In genomic region chr11:107865128-107865527, GRCm38 (mm10) we compare ENCODE assay signal across 9 mouse cellular contexts. TPM values are rescaled to one million over a fixed set of nuclear protein-coding genes. Genes with fewer than 3 reads are reported as not detected.
DNase-seq lines count a peak whose midpoint lies in the region; ATAC-seq and TF ChIP-seq lines count a peak whose summit lies in the region.
"Had no signal": no experiment of that assay in that cellular context is flagged by ENCODE, and none has a peak within 500 bp of the region (broad histone marks: within the 10 kb centered on the region; RNA-seq: fewer than 3 reads in every experiment).

No protein-coding gene starts in this region.

- peaks cover 13% of the 10 kb centered on the region for H3K27me3 ChIP-seq in Patski
- H3K27me3 ChIP-seq: hindbrain, embryonic 15.5 days had no signal

- CTCF ChIA-PET in Patski (lab: Charles Lee), result interaction anchor here (0.8 to 3.3 kb wide), 15 partner anchors 10 to 583 kb away, joined by 3 to 17 read pairs (median 3); no protein-coding TSS in a partner anchor

- peak; percentile 83 for TF ChIP-seq CTCF in Patski (IDR thresholded peaks at IDR 0.05)
- TF ChIP-seq CTCF in lung, adult 2 months (IDR thresholded peaks at IDR 0.05; ENCODE audit: insufficient read depth, low read length), result peak; percentile 78

- no peak for ATAC-seq in Patski

- WGBS in lung, adult 2 months, result 11% methylated on average over 7 of the region's 7 CpGs

- H3K4me3 ChIP-seq in lung, adult 2 months (replicated peaks; ENCODE audit: extremely low read depth, low read depth, low read length), result no peak overlapping the region
- H3K4me3 ChIP-seq: hindbrain, embryonic 15.5 days had no signal

- POLR2A ChIA-PET in Patski (lab: Charles Lee), result interaction anchor here (1.1 kb wide), 1 partner anchor 235 kb away, joined by 3 read pairs; no protein-coding TSS in a partner anchor

- no peak for TF ChIP-seq POLR2A in lung, adult 2 months (IDR thresholded peaks at IDR 0.05; ENCODE audit: borderline replicate concordance, extremely low read depth, low read depth, low read length)

- no peaks in the 10 kb centered on the region for H3K4me1 ChIP-seq in lung, adult 2 months (ENCODE audit: control insufficient read depth, insufficient read depth, low read length)

- DNase-seq in CD4-positive helper T cell, adult 2 months (ENCODE audit: low read depth, low spot score), result peak; percentile 39
- no peak for DNase-seq in Patski (ENCODE audit: low read depth, low spot score)
- peak; percentile 90 to 97 for DNase-seq in cerebellum, postnatal 14 days
- peak; percentile 82 for DNase-seq in gastrocnemius, postnatal 10 days
- peak; percentile 86 for DNase-seq in kidney, postnatal 4 days
- peak; percentile 62 for DNase-seq in lung, adult 2 months
- peak; percentile 88 for DNase-seq in right cerebral cortex, postnatal 14 days
- peak; percentile 49 to 52 for DNase-seq in urinary bladder, postnatal 36 days (ENCODE audit: low spot score in 2 of 2)

- in situ Hi-C loops in Patski (cut with MboI; ENCODE audit: low pct_unique_long_range_greater_than_20kb), result loop anchor here (10.0 kb wide), 1 partner anchor 550 kb away; no protein-coding TSS in a partner anchor

RNA-seq across cellular contexts. Expression of gene Cacng5, which starts 49.7 kb away (rescaled TPM):
- not detected for polyA plus RNA-seq in Patski (2021)
- under 1 TPM; 0.38 TPM for total RNA-seq in gastrocnemius, postnatal 10 days (2021)
- polyA plus RNA-seq in lung, adult 2 months (2012; rRNA removed), result 0.02 and 0.07 TPM in 2 replicates
